Mouse (Mus musculus) neural tube, embryonic 15.5 days (tissue): ENCODE measurements around the gene Spg7. TPM values are rescaled to one million over a fixed set of nuclear protein-coding genes. Genes with fewer than 3 reads are reported as not detected.
A peak's percentile ranks its signal among the peaks of the same experiment; 100 is the strongest.
"Not testable (repeated sequence)": the region's sequence is repeated elsewhere in the genome, so short reads cannot be mapped to it uniquely, and the experiment has no call there.

Experiments
- ATAC-seq: fragments of 200-750 bp; cut with Nextera tagmentation; 2 replicates; pipeline ENCODE4 v1.8.0; 2017; ENCODE audit warnings: mild to moderate bottlenecking, moderate TSS enrichment, moderate library complexity; ENCODE audit not compliant: low FRiP score
- H3K27ac ChIP-seq: fragments of 300-500 bp; sonication (generic); replicated peaks from 2 replicates; pipeline ENCODE4 v1.5.1; 2015; ENCODE audit warnings: mild to moderate bottlenecking, inconsistent platforms
- H3K27me3 ChIP-seq: fragments of 300-500 bp; sonication (generic); replicated peaks from 2 replicates; pipeline ENCODE4 v1.6.1; 2015; ENCODE audit warnings: inconsistent platforms
- H3K36me3 ChIP-seq: fragments of 300-500 bp; sonication (generic); 2 replicates; pipeline ENCODE4 v1.6.1; 2015; ENCODE audit warnings: inconsistent platforms
- H3K4me1 ChIP-seq: fragments of 300-500 bp; sonication (generic); 2 replicates; pipeline ENCODE4 v1.6.1; 2015; ENCODE audit warnings: inconsistent platforms
- H3K4me2 ChIP-seq: fragments of 300-500 bp; sonication (generic); 2 replicates; pipeline ENCODE4 v1.6.1; 2015; ENCODE audit warnings: inconsistent platforms, mild to moderate bottlenecking, moderate library complexity
- H3K4me3 ChIP-seq: fragments of 300-500 bp; sonication (generic); replicated peaks from 2 replicates; pipeline ENCODE4 v1.5.1; 2015; ENCODE audit warnings: mild to moderate bottlenecking, inconsistent platforms
- H3K9ac ChIP-seq: fragments of 300-500 bp; sonication (generic); replicated peaks from 2 replicates; pipeline ENCODE4 v1.6.1; 2015; ENCODE audit warnings: mild to moderate bottlenecking, inconsistent platforms
- H3K9me3 ChIP-seq: fragments of 300-500 bp; sonication (generic); replicated peaks from 2 replicates; pipeline ENCODE4 v1.6.1; 2016; ENCODE audit warnings: inconsistent platforms
- WGBS: fragments of 180-500 bp; shearing (Covaris S2); methylation state at CpG from one replicate; pipeline ENCODE4 v1.1.7; 2015; ENCODE audit warnings: mixed read lengths; 5-methylcytosine and 5-hydroxymethylcytosine counted together
- polyA plus RNA-seq: library from polyadenylated mRNA; unstranded; fragments of >200 nt; fragmentation: Nextera tagmentation; extraction: Ambion mirVana; gene quantifications from 2 replicates; pipeline ENCODE4 v1.2.1, GENCODE M21; 2015

Spg7 gene
- polyA plus RNA-seq, 1 experiment from 2014 or later, result 47.6 TPM

- H3K9ac ChIP-seq, ATAC-seq, H3K9me3 ChIP-seq, H3K27ac ChIP-seq, H3K4me2 ChIP-seq, H3K36me3 ChIP-seq, H3K27me3 ChIP-seq, H3K4me3 ChIP-seq: not testable (repeated sequence)
- 81% methylated on average over 5 of the region's 5 CpGs for WGBS
- H3K4me1 ChIP-seq, result peaks cover 25% of the 10 kb centered on the region
These were observed 32.7 kb upstream of the Spg7 start for GRCm38 (mm10) chr8:123030091-123030490.

GRCm38 (mm10) chr8:123031321-123031978 is 31.3 kb upstream of the Spg7 start:
- ATAC-seq, result no peak
- 90% methylated on average over 7 of the region's 7 CpGs for WGBS
- Histone ChIP-seq H3K27ac (no peak overlapping the region), H3K4me3 (no peak overlapping the region), H3K4me1 (peaks cover 25% of the 10 kb centered on the region), H3K9me3 (no peaks in the 10 kb centered on the region), H3K4me2 (no peak overlapping the region), H3K27me3 (no peaks in the 10 kb centered on the region), H3K9ac (no peak overlapping the region), H3K36me3 (no peaks in the 10 kb centered on the region)

GRCm38 (mm10) chr8:123032730-123033129 is 30.0 kb upstream of the Spg7 start:
- ATAC-seq, result no peak
- Histone ChIP-seq H3K4me1 (peaks cover 30% of the 10 kb centered on the region), H3K36me3 (no peaks in the 10 kb centered on the region), H3K9me3 (no peaks in the 10 kb centered on the region), H3K9ac (no peak overlapping the region), H3K27me3 (no peaks in the 10 kb centered on the region), H3K4me3 (no peak overlapping the region), H3K27ac (no peak overlapping the region), H3K4me2 (no peak overlapping the region)

- Histone ChIP-seq H3K4me1 (peaks cover 34% of the 10 kb centered on the region), H3K9ac (no peak overlapping the region), H3K9me3 (no peaks in the 10 kb centered on the region), H3K4me3 (no peak overlapping the region), H3K27ac (no peak overlapping the region), H3K27me3 (no peaks in the 10 kb centered on the region), H3K4me2 (no peak overlapping the region), H3K36me3 (no peaks in the 10 kb centered on the region)
- no peak for ATAC-seq
These were observed 29.3 kb upstream of the Spg7 start for GRCm38 (mm10) chr8:123033431-123033830.

- no peaks in the 10 kb centered on the region for H3K9me3 ChIP-seq
These were observed 28.6 kb upstream of the Spg7 start for GRCm38 (mm10) chr8:123034171-123034570.

GRCm38 (mm10) chr8:123036956-123037355 is 25.8 kb upstream of the Spg7 start:
- H3K9me3 ChIP-seq, result no peaks in the 10 kb centered on the region
- H3K4me3 ChIP-seq, result no peak overlapping the region
- no peaks in the 10 kb centered on the region for H3K36me3 ChIP-seq
- H3K9ac ChIP-seq, result no peak overlapping the region
- peaks cover 56% of the 10 kb centered on the region for H3K4me1 ChIP-seq
- ATAC-seq, result no peak
- 64% methylated on average over 3 of the region's 3 CpGs for WGBS
- H3K27me3 ChIP-seq, result no peaks in the 10 kb centered on the region
- no peak overlapping the region for H3K27ac ChIP-seq
- H3K4me2 ChIP-seq, result no peak overlapping the region

More at GRCm38 (mm10) chr8:123034171-123034570, 28.6 kb upstream of the Spg7 start:
- no peaks in the 10 kb centered on the region for H3K36me3 ChIP-seq
- no peak overlapping the region for H3K9ac ChIP-seq
- H3K4me3 ChIP-seq, result no peak overlapping the region
- H3K4me2 ChIP-seq, result no peak overlapping the region
- 81% methylated on average over 6 of the region's 6 CpGs for WGBS
- H3K27ac ChIP-seq, result no peak overlapping the region
- no peaks in the 10 kb centered on the region for H3K27me3 ChIP-seq
- H3K4me1 ChIP-seq, result peaks cover 40% of the 10 kb centered on the region
- no peak for ATAC-seq

- no peak overlapping the region for H3K4me3 ChIP-seq
- H3K9ac ChIP-seq, result no peak overlapping the region
- H3K27ac ChIP-seq, result no peak overlapping the region
- H3K4me2 ChIP-seq, result no peak overlapping the region
- H3K9me3 ChIP-seq, result no peaks in the 10 kb centered on the region
- WGBS, result 85% methylated on average over 11 of the region's 11 CpGs
- H3K36me3 ChIP-seq, result no peaks in the 10 kb centered on the region
- H3K4me1 ChIP-seq, result peaks cover 52% of the 10 kb centered on the region
- ATAC-seq, result no peak
- no peaks in the 10 kb centered on the region for H3K27me3 ChIP-seq
These were observed 25.3 kb upstream of the Spg7 start for GRCm38 (mm10) chr8:123037487-123037886.

GRCm38 (mm10) chr8:123038351-123038750 is 24.4 kb upstream of the Spg7 start:
- Histone ChIP-seq H3K9ac (no peak overlapping the region), H3K9me3 (no peaks in the 10 kb centered on the region), H3K27me3 (no peaks in the 10 kb centered on the region), H3K27ac (no peak overlapping the region), H3K36me3 (no peaks in the 10 kb centered on the region), H3K4me1 (peaks cover 52% of the 10 kb centered on the region), H3K4me2 (no peak overlapping the region), H3K4me3 (no peak overlapping the region)
- 63% methylated on average over 2 of the region's 2 CpGs for WGBS
- ATAC-seq, result no peak

GRCm38 (mm10) chr8:123039376-123040109 is 23.2 kb upstream of the Spg7 start:
- no peaks in the 10 kb centered on the region for H3K9me3 ChIP-seq
- H3K36me3 ChIP-seq, result no peaks in the 10 kb centered on the region
- 23% methylated on average over 11 of the region's 11 CpGs for WGBS
- ATAC-seq, result no peak
- no peaks in the 10 kb centered on the region for H3K27me3 ChIP-seq
- peaks cover 51% of the 10 kb centered on the region for H3K4me1 ChIP-seq
- H3K4me2 ChIP-seq, result peak overlapping the region; percentile 79
- H3K27ac ChIP-seq, result peak overlapping the region; percentile 51
- peak overlapping the region; percentile 33; the same call in 1 of the 2 replicates for H3K9ac ChIP-seq
- peak overlapping the region; percentile 99; the same call in 1 of the 2 replicates for H3K4me3 ChIP-seq

- peak overlapping the region; percentile 99 for H3K4me3 ChIP-seq
- H3K4me1 ChIP-seq, result peaks cover 50% of the 10 kb centered on the region
- H3K27ac ChIP-seq, result peak overlapping the region; percentile 51; the same call in 1 of the 2 replicates
- 3% methylated on average over 4 of the region's 4 CpGs for WGBS
- peak overlapping the region; percentile 79 for H3K4me2 ChIP-seq
- ATAC-seq, result no peak
- H3K9ac ChIP-seq, result no peak overlapping the region
- H3K27me3 ChIP-seq, result no peaks in the 10 kb centered on the region
- H3K9me3 ChIP-seq, result no peaks in the 10 kb centered on the region
- no peaks in the 10 kb centered on the region for H3K36me3 ChIP-seq
These were observed 22.6 kb upstream of the Spg7 start for GRCm38 (mm10) chr8:123040110-123040650.

GRCm38 (mm10) chr8:123041008-123041773 is 21.6 kb upstream of the Spg7 start:
- peak overlapping the region; percentile 99 for H3K4me3 ChIP-seq
- H3K27ac ChIP-seq, result peak overlapping the region; percentile 93
- H3K9me3 ChIP-seq, result no peaks in the 10 kb centered on the region
- no peaks in the 10 kb centered on the region for H3K27me3 ChIP-seq
- ATAC-seq, result 0 out of 2 replicates have a peak, but pooled peaks have one; percentile 2
- H3K9ac ChIP-seq, result peak overlapping the region; percentile 99
- whole genome bisulfite sequencing, result under 1% methylated on average over 61 of the region's 71 CpGs
- H3K4me1 ChIP-seq, result peaks cover 47% of the 10 kb centered on the region
- no peaks in the 10 kb centered on the region for H3K36me3 ChIP-seq
- peak overlapping the region; percentile 79 for H3K4me2 ChIP-seq
